Mouse (Mus musculus) spleen, adult 2 months (tissue): Measurements from ENCODE around the gene Ccpg1. TPM values are rescaled to one million over a fixed set of nuclear protein-coding genes. Genes with fewer than 3 reads are reported as not detected.

Source experiments
- DNase-seq, 2 experiments: peaks; one replicate each; pipeline versions ENCODE4 v3.0.0 to v3.0.0-alpha.2; 2012 to 2021; ENCODE audit warnings: low spot score in 2 of 2, low read depth in 1 of 2
- H3K27ac ChIP-seq: fragments of 200-500 bp; 2 replicates; pipeline ENCODE4 v1.5.1; 2012; ENCODE audit warnings: low read length, inconsistent platforms; ENCODE audit not compliant: insufficient read depth
- H3K27me3 ChIP-seq: fragments of 200-500 bp; 2 replicates; pipeline ENCODE4 v1.6.1; 2012; ENCODE audit warnings: mild to moderate bottlenecking, moderate library complexity, low read length, inconsistent platforms; ENCODE audit not compliant: control insufficient read depth, insufficient read depth
- H3K36me3 ChIP-seq: fragments of 200-500 bp; 2 replicates; pipeline ENCODE4 v1.6.1; 2012; ENCODE audit warnings: mild to moderate bottlenecking, low read length, inconsistent platforms; ENCODE audit not compliant: control insufficient read depth, insufficient read depth
- H3K4me1 ChIP-seq: fragments of 200-500 bp; 2 replicates; pipeline ENCODE4 v1.6.1; 2011; ENCODE audit warnings: inconsistent platforms; ENCODE audit not compliant: control insufficient read depth, insufficient read depth, insufficient read length
- H3K4me3 ChIP-seq: fragments of 200-500 bp; 2 replicates; pipeline ENCODE4 v1.5.1; 2011; ENCODE audit warnings: mild to moderate bottlenecking, inconsistent platforms; ENCODE audit not compliant: insufficient read depth, insufficient read length; ENCODE audit errors: extremely low read depth
- CTCF ChIP-seq: fragments of 200-500 bp; IDR thresholded peaks from 2 replicates; pipeline ENCODE4 v1.5.1; 2011; ENCODE audit warnings: mild to moderate bottlenecking, inconsistent platforms; ENCODE audit not compliant: insufficient read depth, insufficient read length, insufficient replicate concordance; ENCODE audit errors: extremely low read depth
- POLR2A ChIP-seq: fragments of 200-500 bp; IDR thresholded peaks from 2 replicates; pipeline ENCODE4 v1.6.1; 2011; ENCODE audit warnings: low read depth, low read length, inconsistent platforms
- WGBS: fragments of 180-500 bp; shearing (Covaris S2); methylation state at CpG from one replicate; pipeline ENCODE4 v1.1.7; 2018; 5-methylcytosine and 5-hydroxymethylcytosine counted together
- polyA plus RNA-seq: library from polyadenylated mRNA; depleted of rRNA; stranded (reverse); fragments of >200 nt; gene quantifications from 2 replicates; pipeline ENCODE4 v1.2.3, GENCODE M21; 2012

Ccpg1 gene
- polyA plus RNA-seq, 1 experiment = 6.5 TPM

DNA sequence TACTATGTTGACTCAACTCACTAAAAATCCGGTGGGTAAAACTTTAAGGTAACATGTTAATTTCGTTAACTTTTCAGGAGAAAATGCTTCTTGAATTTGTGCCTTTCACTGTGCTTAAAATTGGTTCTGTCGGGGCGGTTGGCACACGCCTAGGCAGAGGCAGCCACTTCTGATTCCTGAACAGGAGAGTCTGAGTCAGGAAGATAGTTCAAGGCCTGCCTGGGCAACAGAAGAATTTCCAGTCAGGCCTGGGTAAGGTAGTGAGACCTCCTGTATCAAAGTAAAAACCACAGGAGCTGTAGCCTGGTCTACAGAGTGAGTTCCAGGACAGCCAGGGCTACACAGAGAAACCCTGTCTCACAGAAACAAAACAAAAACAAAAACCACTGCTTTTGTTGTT lies 7.3 kb downstream of the Ccpg1 start:
- TF ChIP-seq CTCF (no peak), POLR2A (no peak)
- Histone ChIP-seq H3K27me3 (no peaks in the 10 kb centered on the region), H3K27ac (no peak overlapping the region), H3K36me3 (0 out of 2 replicates have a peak, but pooled peaks cover 2% of the 10 kb centered on the region), H3K4me1 (no peaks in the 10 kb centered on the region; the same call in 1 of the 2 replicates), H3K4me3 (no peak overlapping the region)
- no peak for DNase-seq
- 92% methylated on average over 5 of the region's 5 CpGs for WGBS

DNA sequence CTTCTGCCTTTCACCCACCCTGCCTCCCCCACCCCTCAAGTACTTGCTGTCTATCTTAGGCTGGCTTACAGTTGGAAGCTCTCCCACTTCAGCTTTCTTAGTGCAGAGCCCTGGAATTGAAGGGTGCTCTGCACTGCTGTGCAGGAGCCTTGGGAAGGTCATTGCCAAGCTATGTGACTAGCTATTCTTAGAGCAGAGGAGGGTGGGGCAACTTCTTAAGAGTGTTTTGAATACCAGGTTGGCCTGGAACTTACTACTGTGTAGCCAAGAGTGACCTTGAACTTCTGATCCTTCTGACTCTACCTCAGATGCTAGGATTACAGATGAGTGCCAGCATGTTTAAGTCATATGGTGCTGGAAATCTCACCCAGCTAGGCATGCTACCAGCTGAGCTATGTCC lies 10.9 kb downstream of the Ccpg1 start:
- TF ChIP-seq POLR2A = no peak
- TF ChIP-seq CTCF = no peak
- no peak overlapping the region for H3K4me3 ChIP-seq
- no peaks in the 10 kb centered on the region for H3K27me3 ChIP-seq
- no peak overlapping the region for H3K27ac ChIP-seq
- peaks cover 5% of the 10 kb centered on the region; the same call in 1 of the 2 replicates for H3K36me3 ChIP-seq
- no peak for DNase-seq
- H3K4me1 ChIP-seq = no peaks in the 10 kb centered on the region; the same call in 1 of the 2 replicates

DNA sequence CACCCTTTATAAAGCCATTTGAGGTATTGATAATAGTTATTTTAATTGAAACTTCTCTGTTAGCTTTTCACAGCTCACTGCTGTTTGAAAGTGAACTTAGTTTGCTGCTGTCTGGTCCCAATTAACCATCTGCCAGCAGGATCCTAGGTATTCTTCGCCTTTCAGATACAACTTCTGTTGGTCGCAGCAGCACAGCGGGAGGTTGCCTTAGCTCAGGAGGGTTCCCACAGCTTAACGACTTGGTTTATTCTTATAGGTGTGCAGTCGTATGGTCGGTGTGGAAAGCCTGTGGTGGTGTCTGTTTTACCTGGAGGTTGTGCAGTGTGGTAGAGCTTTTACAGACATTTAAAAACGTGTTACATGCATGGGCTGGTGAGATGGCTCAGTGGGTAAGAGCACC lies 11.6 kb downstream of the Ccpg1 start:
- no peaks in the 10 kb centered on the region for H3K4me1 ChIP-seq
- no peaks in the 10 kb centered on the region for H3K27me3 ChIP-seq
- no peak for DNase-seq
- peaks cover 8% of the 10 kb centered on the region for H3K36me3 ChIP-seq
- TF ChIP-seq CTCF = no peak
- no peak for TF ChIP-seq POLR2A
- 88% methylated on average over 7 of the region's 7 CpGs for WGBS
- no peak overlapping the region for H3K4me3 ChIP-seq
- H3K27ac ChIP-seq = no peak overlapping the region

DNA sequence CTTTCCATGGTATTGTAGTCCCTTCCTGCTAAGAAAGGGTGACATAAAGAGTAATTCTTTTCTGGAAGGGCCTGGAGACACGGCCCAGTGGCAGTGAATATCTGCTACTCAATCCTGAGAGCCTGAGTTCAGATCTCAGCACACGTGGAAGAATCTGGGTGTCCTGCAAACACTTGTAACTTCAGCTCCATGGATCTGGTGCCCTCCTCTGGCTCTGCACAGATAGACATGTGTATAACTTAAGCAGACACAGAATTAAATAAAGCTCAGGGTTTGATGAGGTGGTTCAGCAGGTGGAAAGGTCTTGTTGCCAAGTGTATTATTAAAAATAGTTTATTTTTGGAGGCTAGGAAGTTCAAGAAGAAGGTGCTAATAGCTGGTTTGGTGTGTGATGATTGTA lies 15.3 kb downstream of the Ccpg1 start:
- DNase-seq = no peak
- TF ChIP-seq POLR2A (no peak), CTCF (no peak)
- Histone ChIP-seq H3K27me3 (no peaks in the 10 kb centered on the region), H3K4me3 (no peak overlapping the region), H3K4me1 (no peaks in the 10 kb centered on the region), H3K36me3 (peaks cover 17% of the 10 kb centered on the region), H3K27ac (no peak overlapping the region)
- 86% methylated on average over 2 of the region's 2 CpGs for WGBS

DNA sequence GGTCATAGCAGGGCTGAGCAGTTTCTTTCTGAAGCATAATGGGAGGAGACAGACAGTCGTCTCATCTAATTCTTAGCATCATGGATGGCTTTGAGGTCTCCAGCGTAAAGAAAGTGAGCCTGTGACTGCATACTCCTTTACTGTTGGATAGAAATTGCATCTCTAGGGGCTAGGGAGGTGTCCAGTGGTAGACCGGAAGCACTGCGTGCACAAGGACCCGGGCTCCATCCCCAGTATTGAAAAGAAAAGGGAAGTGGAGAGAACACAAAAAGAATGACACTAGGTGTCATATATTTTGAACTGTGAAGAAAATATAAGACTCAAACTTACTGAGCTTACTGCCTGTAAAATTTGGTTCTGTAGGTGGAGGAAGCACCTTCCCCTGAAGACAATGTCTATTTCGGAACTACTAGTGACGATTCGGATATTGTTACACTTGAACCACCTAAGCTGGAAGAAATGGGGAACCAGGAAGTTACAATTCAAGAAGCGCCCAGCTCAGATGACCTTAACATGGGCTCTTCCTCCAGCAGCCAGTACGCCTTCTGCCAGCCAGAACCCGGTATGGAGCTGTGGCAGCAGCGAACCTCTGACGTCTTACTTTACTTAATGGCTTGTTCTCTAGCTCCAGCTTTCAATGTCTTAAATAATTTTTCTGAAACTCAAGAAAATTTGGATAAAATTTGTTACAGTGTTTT lies 16.2 kb downstream of the Ccpg1 start:
- H3K4me1 ChIP-seq = no peaks in the 10 kb centered on the region
- no peak for TF ChIP-seq CTCF
- no peak overlapping the region for H3K4me3 ChIP-seq
- peaks cover 24% of the 10 kb centered on the region for H3K36me3 ChIP-seq
- no peak overlapping the region for H3K27ac ChIP-seq
- WGBS = 82% methylated on average over 13 of the region's 13 CpGs
- H3K27me3 ChIP-seq = no peaks in the 10 kb centered on the region
- DNase-seq = no peak

DNA sequence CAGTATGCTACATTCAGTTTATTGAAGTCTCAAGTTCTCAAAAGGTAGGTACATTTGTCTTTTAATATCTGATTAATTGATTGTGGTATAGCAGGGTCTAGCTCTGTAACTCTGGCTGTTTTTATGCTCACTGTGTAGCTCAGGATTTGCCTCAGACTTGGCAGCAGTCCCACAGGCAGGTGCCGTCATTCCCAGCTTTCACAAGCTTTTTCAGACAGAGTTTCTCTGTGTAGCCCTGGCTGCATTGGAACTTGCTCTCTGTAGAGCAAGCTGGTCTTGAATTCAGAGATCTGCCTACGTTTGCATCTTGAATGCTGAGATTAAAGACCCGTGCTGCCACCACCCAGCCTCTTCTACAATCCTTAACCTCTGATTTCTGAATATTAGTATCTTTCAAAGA lies 16.9 kb downstream of the Ccpg1 start:
- Histone ChIP-seq H3K27ac (no peak overlapping the region), H3K36me3 (peaks cover 27% of the 10 kb centered on the region), H3K4me1 (no peaks in the 10 kb centered on the region), H3K27me3 (no peaks in the 10 kb centered on the region), H3K4me3 (no peak overlapping the region)
- WGBS = 91% methylated on average over 3 of the region's 3 CpGs
- TF ChIP-seq POLR2A (no peak), CTCF (no peak)
- no peak for DNase-seq

DNA sequence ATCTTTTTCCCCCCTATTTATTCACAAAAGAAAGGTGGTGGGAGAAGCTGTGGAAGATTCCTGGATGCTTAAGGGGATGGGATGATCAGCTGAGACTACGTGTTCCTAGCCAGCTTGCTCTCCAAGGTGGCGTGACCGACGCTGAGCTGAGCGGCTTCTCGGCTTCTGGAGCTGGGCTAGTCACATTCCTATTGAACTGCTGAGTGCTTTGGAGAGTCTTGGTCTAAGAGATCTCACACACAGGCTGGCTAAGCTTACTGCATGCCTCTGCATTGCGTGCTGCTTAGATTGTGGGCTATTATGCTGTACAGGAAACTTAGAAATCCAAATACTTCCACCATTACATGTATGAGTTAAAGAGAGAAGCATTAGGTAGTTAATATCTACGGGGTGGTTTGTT lies 18.8 kb downstream of the Ccpg1 start:
- Histone ChIP-seq H3K4me3 (no peak overlapping the region), H3K27ac (no peak overlapping the region), H3K27me3 (no peaks in the 10 kb centered on the region), H3K36me3 (peaks cover 29% of the 10 kb centered on the region), H3K4me1 (no peaks in the 10 kb centered on the region)
- WGBS = 97% methylated on average over 8 of the region's 8 CpGs
- DNase-seq = no peak
- TF ChIP-seq CTCF = no peak
- TF ChIP-seq POLR2A = no peak
